Mouse (Mus musculus) megakaryocyte-erythroid progenitor cell, adult 5-6 weeks (primary cell): ENCODE data around the gene Pigc. TPM values are rescaled to one million over a fixed set of nuclear protein-coding genes. Genes with fewer than 3 reads are reported as not detected.

Source experiments
- ATAC-seq: replicated peaks from 2 replicates; pipeline ENCODE4 v1.8.0; 2016; ENCODE audit warnings: mild to moderate bottlenecking, inconsistent platforms; ENCODE audit not compliant: severe bottlenecking, poor library complexity, low FRiP score, low TSS enrichment
- total RNA-seq, 2 experiments: library from RNA; stranded (forward) in 1 of 2; stranded (reverse) in 1 of 2; fragments of 200-1000, 215-1000 nt in 1 of 2; fragments of >200 nt in 1 of 2; fragmentation: Nextera tagmentation in 1 of 2; gene quantifications; 2 replicates each; pipeline ENCODE4 v1.2.3; 2014 to 2017

The Pigc gene
- total RNA-seq, 2 experiments from 2014 or later: 9.1 to 10.6 TPM

- ATAC-seq: no peak
Observed at GRCm38 (mm10) chr1:162004518-162004780, 35.5 kb downstream of the Pigc start.

GRCm38 (mm10) chr1:162004821-162005770, 36.1 kb downstream of the Pigc start:
- peak; percentile 86 for ATAC-seq

- ATAC-seq: no peak
Observed at GRCm38 (mm10) chr1:162006109-162006508, 37.1 kb downstream of the Pigc start.

GRCm38 (mm10) chr1:162008208-162008607, 39.2 kb downstream of the Pigc start:
- ATAC-seq: no peak

GRCm38 (mm10) chr1:162008631-162009067, 39.7 kb downstream of the Pigc start:
- no peak for ATAC-seq

- no peak for ATAC-seq
Observed at GRCm38 (mm10) chr1:162009086-162009485, 40.1 kb downstream of the Pigc start.

GRCm38 (mm10) chr1:162011523-162012245, 42.7 kb downstream of the Pigc start:
- ATAC-seq: no peak

GRCm38 (mm10) chr1:162013561-162013960, 44.6 kb downstream of the Pigc start:
- peak; percentile 35 for ATAC-seq

GRCm38 (mm10) chr1:162015247-162015862, 46.4 kb downstream of the Pigc start:
- ATAC-seq: no peak

GRCm38 (mm10) chr1:162016982-162017381, 48.0 kb downstream of the Pigc start:
- ATAC-seq: no peak

GRCm38 (mm10) chr1:162017975-162018600, 49.1 kb downstream of the Pigc start:
- no peak for ATAC-seq

- no peak for ATAC-seq
Observed at GRCm38 (mm10) chr1:162018601-162018977, 49.6 kb downstream of the Pigc start.

GRCm38 (mm10) chr1:162020303-162020731, 51.3 kb downstream of the Pigc start:
- no peak for ATAC-seq

- ATAC-seq: no peak
Observed at GRCm38 (mm10) chr1:162020766-162021165, 51.8 kb downstream of the Pigc start.

Other genes with a start within 250 kb of the Pigc start
- not detected in 2 replicates for gene Fasl, start 180.7 kb upstream of the Pigc start, total RNA-seq (2014; fragmentation: Nextera tagmentation)
- gene Fasl, start 180.7 kb upstream of the Pigc start, total RNA-seq (2017): 3.2 TPM in 1 of 2 replicates, not detected in the other
- 18.0 and 26.5 TPM in 2 replicates for gene Suco, start 92.5 kb upstream of the Pigc start, total RNA-seq (2014; fragmentation: Nextera tagmentation)
- gene Suco, start 92.5 kb upstream of the Pigc start, total RNA-seq (2017): 46.6 and 125 TPM in 2 replicates
- 1.3 TPM in 1 of 2 replicates, not detected in the other for gene 4930558K02Rik, start 10.4 kb downstream of the Pigc start, total RNA-seq (2014; fragmentation: Nextera tagmentation)
- gene 4930558K02Rik, start 10.4 kb downstream of the Pigc start, total RNA-seq (2017): not detected in 2 replicates